Mouse (Mus musculus) liver, postnatal 0 days (tissue): ENCODE data around the gene Cfap77.

ENCODE experiments used
- CTCF ChIP-seq: sonication (generic); IDR thresholded peaks from 2 replicates; pipeline ENCODE4 v1.5.1; 2016; ENCODE audit warnings: antibody characterized with exemption, low read depth
- EP300 ChIP-seq: IDR thresholded peaks from 2 replicates; pipeline ENCODE4 v1.6.1; 2016; ENCODE audit warnings: antibody characterized with exemption, low read depth, mild to moderate bottlenecking

GRCm38 (mm10) chr2:29074676-29075075, 19.8 kb upstream of the Cfap77 start:
- TF ChIP-seq CTCF = no peak
- no peak for TF ChIP-seq EP300
